Mouse (Mus musculus) forebrain, postnatal 0 days (tissue): ENCODE data around the gene Fam243. TPM values are rescaled to one million over a fixed set of nuclear protein-coding genes. Genes with fewer than 3 reads are reported as not detected.

Experiments used
- ATAC-seq: fragments of 200-750 bp; cut with Nextera tagmentation; 2 replicates; pipeline ENCODE4 v1.8.0; 2017; ENCODE audit warnings: mild to moderate bottlenecking, moderate library complexity
- DNase-seq: peaks from one replicate; pipeline ENCODE4 v3.0.0-alpha.2; 2015
- H3K27ac ChIP-seq: fragments of 300-500 bp; sonication (generic); 2 replicates; pipeline ENCODE4 v1.5.1; 2014; ENCODE audit warnings: low read depth, mild to moderate bottlenecking, antibody characterized with exemption, low read length, moderate library complexity, mixed read lengths
- H3K27me3 ChIP-seq: fragments of 300-500 bp; sonication (generic); 2 replicates; pipeline ENCODE4 v1.6.1; 2014; ENCODE audit warnings: mild to moderate bottlenecking, low read length, mixed read lengths; ENCODE audit not compliant: insufficient read depth
- H3K36me3 ChIP-seq: fragments of 300-500 bp; sonication (generic); 2 replicates; pipeline ENCODE4 v1.6.1; 2014; ENCODE audit warnings: mild to moderate bottlenecking, moderate library complexity; ENCODE audit not compliant: insufficient read depth
- H3K4me1 ChIP-seq: fragments of 300-500 bp; sonication (generic); 2 replicates; pipeline ENCODE4 v1.6.1; 2014; ENCODE audit warnings: antibody characterized with exemption; ENCODE audit not compliant: insufficient read depth
- H3K4me2 ChIP-seq: fragments of 300-500 bp; sonication (generic); 2 replicates; pipeline ENCODE4 v1.6.1; 2014; ENCODE audit warnings: low read depth, mild to moderate bottlenecking, moderate library complexity
- H3K4me3 ChIP-seq: fragments of 300-500 bp; sonication (generic); 2 replicates; pipeline ENCODE4 v1.5.1; 2014; ENCODE audit warnings: low read depth, low read length, mixed read lengths
- H3K9ac ChIP-seq: fragments of 300-500 bp; sonication (generic); 2 replicates; pipeline ENCODE4 v1.6.1; 2014; ENCODE audit warnings: mild to moderate bottlenecking
- H3K9me3 ChIP-seq: fragments of 300-500 bp; sonication (generic); 2 replicates; pipeline ENCODE4 v1.6.1; 2016; ENCODE audit warnings: low read length
- CTCF ChIP-seq: sonication (generic); IDR thresholded peaks from 2 replicates; pipeline ENCODE4 v1.5.1; 2016; ENCODE audit warnings: antibody characterized with exemption, control low read depth, low read depth
- WGBS: fragments of 180-500 bp; shearing (Covaris S2); extraction: QIAGEN DNeasy Blood & Tissue Kit; methylation state at CpG from one replicate; pipeline ENCODE4 v1.1.7; 2014; 5-methylcytosine and 5-hydroxymethylcytosine counted together
- polyA plus RNA-seq: library from polyadenylated mRNA; unstranded; fragments of >200 nt; fragmentation: Nextera tagmentation; extraction: Ambion mirVana; gene quantifications from 2 replicates; pipeline ENCODE4 v1.2.1, GENCODE M21; 2015
- total RNA-seq: library from RNA; depleted of rRNA; stranded (reverse); fragments of >200 nt; gene quantifications from 2 replicates; pipeline ENCODE4 v1.2.3, GENCODE M21; 2014

Fam243 gene
- total and polyA plus RNA-seq, 2 experiments from 2014 or later: not detected

DNA sequence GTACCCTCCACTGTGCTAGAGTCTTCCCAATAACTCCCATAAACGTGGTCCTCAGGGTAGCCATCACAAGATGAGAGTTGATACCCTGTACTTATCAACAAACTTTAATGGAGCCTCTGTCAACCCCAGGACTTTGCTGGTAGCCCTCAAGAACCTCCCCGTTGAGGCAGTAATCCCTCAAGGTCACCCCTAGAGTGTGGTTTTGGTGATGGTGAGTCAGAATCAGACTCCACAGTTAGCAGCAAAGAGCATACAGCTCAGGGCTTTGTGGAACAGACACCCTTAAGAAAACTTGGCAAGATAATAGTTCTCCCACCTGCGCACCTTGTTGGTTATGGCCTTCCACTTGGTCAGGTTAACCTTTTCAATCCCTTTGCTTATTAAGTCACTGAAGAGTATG lies 880 bp downstream of the Fam243 start:
- no peak for DNase-seq
- Histone ChIP-seq H3K4me2 (no peak overlapping the region), H3K27me3 (no peaks in the 10 kb centered on the region), H3K36me3 (no peaks in the 10 kb centered on the region), H3K4me1 (no peaks in the 10 kb centered on the region), H3K9me3 (no peaks in the 10 kb centered on the region), H3K4me3 (no peak overlapping the region), H3K27ac (no peak overlapping the region), H3K9ac (no peak overlapping the region)
- ATAC-seq: no peak
- 91% methylated on average over 3 of the region's 3 CpGs for WGBS
- no peak for TF ChIP-seq CTCF

DNA sequence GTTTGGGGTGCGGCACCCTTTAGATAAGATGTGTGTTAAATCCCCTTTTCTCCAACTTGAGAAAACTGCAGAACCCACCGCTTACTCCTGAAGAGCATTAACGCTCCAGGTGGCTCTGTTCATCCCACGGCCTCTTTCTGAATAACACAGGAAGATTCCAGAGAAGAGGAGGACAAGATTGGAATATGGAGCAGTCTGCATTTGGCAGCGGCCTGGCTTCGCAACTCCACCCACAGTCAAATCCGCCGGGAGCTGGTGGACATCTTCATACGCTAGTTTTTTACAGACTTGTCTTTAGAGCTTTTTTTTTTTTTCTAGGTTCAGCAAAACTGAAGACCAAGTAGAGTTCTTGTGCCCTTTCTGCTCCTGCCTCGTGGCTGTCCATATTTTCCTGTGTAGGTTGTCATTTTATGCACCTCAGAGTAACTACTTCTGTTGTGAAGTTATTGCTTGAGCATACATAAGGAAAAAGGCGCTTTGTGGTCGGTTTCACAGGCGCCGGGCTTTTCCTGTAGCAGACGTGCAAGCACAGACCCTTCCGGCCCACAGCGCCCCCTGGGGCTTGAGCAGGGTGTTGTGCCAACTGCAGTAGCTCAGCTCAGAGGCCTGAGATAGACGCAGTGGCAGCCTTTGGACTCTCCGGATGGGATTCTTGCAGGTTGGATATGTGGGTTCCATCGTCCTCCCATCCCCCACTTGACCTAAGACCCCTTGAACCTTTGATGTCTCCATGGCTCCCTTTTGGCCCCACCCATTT lies 1.7 kb downstream of the Fam243 start:
- DNase-seq: no peak

DNA sequence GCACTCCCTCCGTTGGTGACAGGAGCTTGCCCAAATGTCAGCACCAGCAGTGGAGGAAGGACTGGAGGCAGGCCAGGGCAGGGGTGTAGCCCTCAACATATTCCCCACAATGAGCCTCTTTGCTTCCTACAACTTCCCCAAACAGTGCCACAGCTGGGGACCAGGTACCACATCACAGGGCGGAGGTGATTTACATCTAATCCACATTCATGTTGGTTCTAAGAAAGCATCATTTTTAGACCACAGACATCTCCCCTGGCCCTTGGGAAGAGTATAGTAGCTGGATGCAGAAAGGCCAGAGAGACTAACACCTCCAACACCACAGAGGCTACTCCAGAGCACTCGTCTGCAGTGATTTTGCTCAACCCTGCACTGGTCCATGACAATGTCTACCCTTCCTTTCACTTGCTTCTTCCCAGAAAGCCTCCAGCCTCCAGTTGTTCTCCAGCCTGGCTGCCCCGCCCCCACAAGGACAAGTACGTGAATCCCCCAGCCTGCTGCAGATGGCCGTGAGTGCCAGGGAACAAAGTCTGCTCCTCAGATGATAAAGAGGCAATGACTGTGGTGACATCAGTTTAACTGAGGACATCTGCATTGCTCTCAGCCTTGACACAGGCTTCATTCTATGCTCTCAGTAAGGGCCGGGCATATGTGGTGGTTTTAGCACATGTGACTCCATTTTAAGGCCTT lies 5.0 kb downstream of the Fam243 start:
- no peak for TF ChIP-seq CTCF
- Histone ChIP-seq H3K4me1 (no peaks in the 10 kb centered on the region), H3K36me3 (peaks cover 19% of the 10 kb centered on the region), H3K27ac (no peak overlapping the region), H3K9me3 (no peaks in the 10 kb centered on the region), H3K9ac (no peak overlapping the region), H3K4me2 (no peak overlapping the region), H3K4me3 (no peak overlapping the region), H3K27me3 (no peaks in the 10 kb centered on the region)
- WGBS: 83% methylated on average over 7 of the region's 7 CpGs
- no peak for DNase-seq
- ATAC-seq: no peak

More for the DNA sequence above, 1.7 kb downstream of the Fam243 start:
- Histone ChIP-seq H3K4me1 (no peaks in the 10 kb centered on the region), H3K27ac (no peak overlapping the region), H3K9me3 (no peaks in the 10 kb centered on the region), H3K9ac (no peak overlapping the region), H3K36me3 (no peaks in the 10 kb centered on the region), H3K27me3 (no peaks in the 10 kb centered on the region), H3K4me3 (no peak overlapping the region), H3K4me2 (no peak overlapping the region)
- no peak for ATAC-seq
- TF ChIP-seq CTCF: peak; percentile 30
- WGBS: 69% methylated on average over 20 of the region's 20 CpGs

DNA sequence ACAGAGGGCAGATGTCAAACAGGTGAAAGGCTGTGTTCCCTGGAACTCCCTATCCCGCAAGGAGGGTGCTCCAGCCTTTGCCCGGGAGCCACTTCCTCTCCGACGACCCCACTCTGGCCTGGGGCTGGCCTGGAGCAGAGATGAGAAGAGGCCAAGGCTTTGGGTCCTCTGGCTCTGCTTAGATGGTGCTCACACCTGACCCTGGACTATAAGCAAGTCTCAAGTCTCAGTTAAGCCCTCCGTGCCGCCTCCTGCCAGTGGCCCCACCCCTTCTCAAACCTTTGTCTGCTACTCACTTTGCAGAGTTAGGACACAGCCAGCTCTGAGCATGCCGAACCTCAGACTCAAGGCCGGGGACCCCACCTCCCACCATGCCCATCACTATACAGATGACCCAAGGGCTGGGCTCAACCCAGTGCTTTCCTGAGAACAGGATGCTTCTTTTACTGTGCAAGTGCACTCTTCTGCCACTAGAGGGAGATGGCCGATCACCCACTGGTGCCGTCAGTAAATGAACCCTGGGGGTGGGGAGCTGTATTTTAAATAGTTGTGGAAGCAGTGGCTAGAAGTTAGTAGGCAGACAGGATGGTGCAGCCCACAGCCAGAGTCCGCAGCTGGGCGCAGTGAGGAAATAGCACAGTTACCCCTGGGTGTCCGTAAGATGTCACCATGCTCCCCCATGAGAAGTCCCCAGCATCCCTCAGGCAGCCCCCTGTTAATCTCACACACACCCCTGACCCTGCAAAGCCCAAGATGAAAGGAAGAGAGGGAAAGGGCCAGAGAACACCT lies 7.1 kb downstream of the Fam243 start:
- DNase-seq (peak; percentile 74), ATAC-seq (peak; percentile 86)
- H3K9me3 ChIP-seq: no peaks in the 10 kb centered on the region
- H3K36me3 ChIP-seq: peaks cover 28% of the 10 kb centered on the region
- peak; percentile 97 for TF ChIP-seq CTCF
- no peak overlapping the region for H3K27ac ChIP-seq
- no peak overlapping the region for H3K9ac ChIP-seq
- H3K4me1 ChIP-seq: no peaks in the 10 kb centered on the region
- H3K27me3 ChIP-seq: no peaks in the 10 kb centered on the region
- no peak overlapping the region for H3K4me3 ChIP-seq
- WGBS: 50% methylated on average over 13 of the region's 13 CpGs
- no peak overlapping the region for H3K4me2 ChIP-seq

DNA sequence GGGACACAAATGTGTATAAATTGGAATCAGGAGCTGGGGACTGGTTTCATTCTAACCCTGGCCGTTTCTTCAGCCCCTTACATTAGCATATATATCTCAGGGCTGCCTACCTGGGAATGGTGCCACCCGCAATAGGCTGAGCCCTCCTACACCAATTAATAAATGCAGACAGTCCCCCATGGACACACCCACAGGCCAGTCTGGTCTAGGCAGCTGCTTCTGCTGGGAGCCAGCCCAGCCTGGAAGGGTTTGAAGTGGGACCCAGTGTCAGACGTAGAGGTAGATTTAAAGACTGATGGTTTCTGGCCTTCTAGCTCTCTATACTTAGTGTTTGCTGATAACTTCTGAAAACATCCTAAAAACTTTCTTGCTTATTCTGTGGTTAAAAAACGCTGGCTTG lies 12.1 kb downstream of the Fam243 start:
- Histone ChIP-seq H3K4me2 (no peak overlapping the region), H3K9me3 (no peaks in the 10 kb centered on the region), H3K4me3 (no peak overlapping the region), H3K36me3 (peaks cover 50% of the 10 kb centered on the region), H3K4me1 (no peaks in the 10 kb centered on the region), H3K9ac (no peak overlapping the region), H3K27ac (no peak overlapping the region), H3K27me3 (no peaks in the 10 kb centered on the region)
- WGBS: 28% methylated on average over 4 of the region's 4 CpGs
- no peak for DNase-seq
- no peak; the same call in 1 of the 2 replicates for ATAC-seq
- TF ChIP-seq CTCF: no peak

DNA sequence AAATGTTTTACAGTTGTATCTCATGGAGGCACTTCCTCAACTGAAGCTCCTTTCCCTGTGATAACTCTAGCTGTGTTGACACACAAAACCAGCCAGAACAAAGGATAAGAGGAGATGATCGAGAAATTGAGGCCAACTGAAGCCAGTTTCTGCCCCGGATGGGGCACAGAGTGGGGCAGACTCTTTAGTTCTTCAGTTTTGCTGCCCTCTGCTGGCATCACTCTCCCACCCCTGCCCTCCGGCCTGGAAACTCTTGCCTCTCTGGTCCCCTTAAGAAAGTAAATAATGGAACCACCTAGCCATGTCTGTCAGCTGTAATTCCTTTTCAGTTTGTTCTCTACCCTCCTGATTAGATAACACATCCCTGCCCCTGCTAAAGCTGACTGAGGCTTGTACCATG lies 13.3 kb downstream of the Fam243 start:
- Histone ChIP-seq H3K4me1 (peaks cover 1% of the 10 kb centered on the region; the same call in 1 of the 2 replicates), H3K27ac (no peak overlapping the region), H3K36me3 (peaks cover 45% of the 10 kb centered on the region), H3K4me3 (no peak overlapping the region), H3K9me3 (no peaks in the 10 kb centered on the region), H3K9ac (no peak overlapping the region), H3K27me3 (no peaks in the 10 kb centered on the region), H3K4me2 (no peak overlapping the region)
- TF ChIP-seq CTCF: no peak
- WGBS: 83% methylated on average over 3 of the region's 3 CpGs
- DNase-seq: no peak
- no peak for ATAC-seq
